Mouse (Mus musculus): ENCODE data around the gene Lrrc7.

GRCm38 (mm10) chr3:158369169-158369568 is 192.9 kb downstream of the Lrrc7 start:
- no peak for TF ChIP-seq POLR2A (IDR thresholded peaks at IDR 0.05; ENCODE audit: insufficient read length, low read depth)
- TF ChIP-seq CEBPB (IDR thresholded peaks at IDR 0.05; ENCODE audit: insufficient read depth, poor library complexity, severe bottlenecking) = no peak
- no peak for TF ChIP-seq TCF12 (IDR thresholded peaks at IDR 0.05; ENCODE audit: insufficient read depth, poor library complexity, severe bottlenecking)
- TF ChIP-seq MYOD1 (IDR thresholded peaks at IDR 0.05; ENCODE audit: control insufficient read depth in 1 of 3, insufficient read length in 2 of 3, low read depth in 2 of 3) = no peak
- TF ChIP-seq E2F4 (IDR thresholded peaks at IDR 0.05; ENCODE audit: insufficient read depth) = no peak
